Comparison of ENCODE assay signal across 18 mouse cellular contexts in the genomic region with DNA sequence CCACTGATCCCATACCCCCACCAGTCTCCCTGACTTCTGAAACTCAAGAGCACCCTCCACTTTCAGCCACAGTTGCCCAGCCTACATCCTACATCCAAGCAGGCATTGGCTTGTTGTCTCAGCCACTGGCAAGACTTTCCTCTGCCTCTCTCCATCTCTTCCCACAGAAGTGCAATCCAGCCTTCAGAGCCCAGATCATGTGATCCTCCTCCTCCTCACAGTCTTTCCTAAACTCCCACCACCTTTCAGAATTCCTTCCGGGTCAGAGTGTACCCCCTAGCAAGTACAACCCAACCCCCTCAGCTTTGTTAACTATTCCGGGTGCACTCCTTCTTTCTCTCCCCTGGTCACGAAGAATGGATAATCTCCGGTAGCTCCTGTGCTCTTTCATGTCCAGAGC.
"Had no signal": no experiment of that assay in that cellular context is flagged by ENCODE, and none has a peak within 500 bp of the region (broad histone marks: within the 10 kb centered on the region; RNA-seq: fewer than 3 reads in every experiment).

No protein-coding gene starts in this region.

- H3K4me2 ChIP-seq: liver, embryonic 13.5 days; midbrain, embryonic 12.5 days; neural tube, embryonic 13.5 days had no signal

- H3K27me3 ChIP-seq: liver, embryonic 13.5 days; midbrain, embryonic 12.5 days; neural tube, embryonic 13.5 days had no signal

- H3K36me3 ChIP-seq: liver, embryonic 13.5 days; midbrain, embryonic 12.5 days had no signal

- H3K27ac ChIP-seq: kidney, postnatal 0 days; layer of hippocampus, adult 2 months; liver, embryonic 13.5 days; macrophage; midbrain, embryonic 12.5 days; neural tube, embryonic 13.5 days had no signal

- DNase-seq: kidney, adult 2 months; kidney, postnatal 25 days; layer of hippocampus, adult 9-11 months; liver, embryonic 13.5 days; lung, adult 2 months; lung, postnatal 14 days; retina, postnatal 1 day; thymus, adult 2 months; thymus, postnatal 14 days; thymus, postnatal 4 days had no signal

- H3K4me3 ChIP-seq: layer of hippocampus, adult 2 months; liver, embryonic 13.5 days; midbrain, embryonic 12.5 days; myocyte; neural tube, embryonic 13.5 days had no signal

- H3K9me3 ChIP-seq: liver, embryonic 13.5 days; midbrain, embryonic 12.5 days; neural tube, embryonic 13.5 days had no signal

- ATAC-seq: intestine, postnatal 0 days; midbrain, embryonic 16.5 days had no signal

- H3K9ac ChIP-seq: liver, embryonic 13.5 days; midbrain, embryonic 12.5 days; neural tube, embryonic 13.5 days had no signal
